Mouse (Mus musculus): ENCODE measurements at regions not wholly inside any gene's neighbourhood (a gene's known extent, or its start where the extent isn't known, plus 50 kb on each side); places are given as distances from the start of the nearest gene placed in this dataset.
"Not testable (repeated sequence)": the region's sequence is repeated elsewhere in the genome, so short reads cannot be mapped to it uniquely, and the experiment has no call there.

DNA sequence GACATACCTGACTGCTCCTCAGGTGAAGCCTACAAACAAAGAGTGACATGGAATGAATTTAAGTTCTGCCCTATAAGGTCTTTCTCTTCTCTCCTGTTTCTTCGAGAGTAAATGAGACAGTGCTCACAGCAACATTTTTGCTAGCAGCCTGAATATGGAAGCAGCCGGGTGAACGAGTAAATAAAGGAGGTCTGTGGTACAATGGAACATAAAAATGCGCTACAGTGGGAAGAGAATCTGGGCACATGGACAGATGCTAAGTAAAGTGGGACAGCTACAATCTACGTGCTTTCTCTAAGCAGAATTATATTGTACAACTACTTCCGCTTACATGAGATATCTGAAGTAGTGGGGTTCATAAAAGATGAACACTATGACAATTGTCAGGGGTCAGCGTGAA is 225.2 kb downstream of the Utp18 start:
- Histone ChIP-seq H3K4me1 (replicated peaks; ENCODE audit: control insufficient read depth, insufficient read depth, low read length) (no peaks in the 10 kb centered on the region), H3K4me2 (ENCODE audit: low read length) (no peak overlapping the region), H3K9me3 (ENCODE audit: control insufficient read depth, low read length) (no peaks in the 10 kb centered on the region), H3K9ac (replicated peaks; ENCODE audit: low read depth, low read length) (no peak overlapping the region), H3K4me3 (replicated peaks; ENCODE audit: low read length) (no peak overlapping the region), H3K27me3 (replicated peaks; ENCODE audit: control insufficient read depth, insufficient read depth, low read length) (no peaks in the 10 kb centered on the region), H3K36me3 (ENCODE audit: control insufficient read depth, insufficient read depth) (no peaks in the 10 kb centered on the region), H3K27ac (ENCODE audit: low read length) (no peak overlapping the region)
- ATAC-seq = no peak
- WGBS = 84% methylated on average over 7 of the region's 7 CpGs

DNA sequence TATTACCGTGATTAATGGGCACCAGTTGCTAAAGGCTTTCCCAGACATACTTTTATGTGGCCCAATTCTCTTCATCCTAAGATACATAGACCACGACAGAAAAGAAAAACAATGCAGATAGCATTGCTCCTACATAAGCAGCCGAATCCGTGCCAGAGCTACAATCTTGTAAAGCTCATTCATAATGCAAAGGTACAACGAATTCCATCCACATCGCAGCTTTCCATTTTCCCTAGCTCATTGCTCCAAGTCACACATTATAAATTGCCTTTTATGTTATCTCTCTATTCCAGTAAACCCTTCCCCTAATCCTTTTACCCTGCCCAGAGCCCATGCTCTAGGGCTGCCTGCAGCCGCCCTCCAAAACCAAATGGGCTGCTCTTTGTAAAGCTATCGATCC is 226.8 kb downstream of the Utp18 start:
- H3K4me1 ChIP-seq (replicated peaks; ENCODE audit: control insufficient read depth, insufficient read depth, low read length) = no peaks in the 10 kb centered on the region
- H3K9ac ChIP-seq (replicated peaks; ENCODE audit: low read depth, low read length) = no peak overlapping the region
- no peaks in the 10 kb centered on the region for H3K9me3 ChIP-seq (ENCODE audit: control insufficient read depth, low read length)
- H3K4me3 ChIP-seq (replicated peaks; ENCODE audit: low read length) = no peak overlapping the region
- H3K27ac ChIP-seq (ENCODE audit: low read length) = no peak overlapping the region
- H3K36me3 ChIP-seq (ENCODE audit: control insufficient read depth, insufficient read depth) = no peaks in the 10 kb centered on the region
- no peak overlapping the region for H3K4me2 ChIP-seq (ENCODE audit: low read length)
- WGBS = 33% methylated on average over 8 of the region's 8 CpGs
- no peak for ATAC-seq
- no peaks in the 10 kb centered on the region for H3K27me3 ChIP-seq (replicated peaks; ENCODE audit: control insufficient read depth, insufficient read depth, low read length)

DNA sequence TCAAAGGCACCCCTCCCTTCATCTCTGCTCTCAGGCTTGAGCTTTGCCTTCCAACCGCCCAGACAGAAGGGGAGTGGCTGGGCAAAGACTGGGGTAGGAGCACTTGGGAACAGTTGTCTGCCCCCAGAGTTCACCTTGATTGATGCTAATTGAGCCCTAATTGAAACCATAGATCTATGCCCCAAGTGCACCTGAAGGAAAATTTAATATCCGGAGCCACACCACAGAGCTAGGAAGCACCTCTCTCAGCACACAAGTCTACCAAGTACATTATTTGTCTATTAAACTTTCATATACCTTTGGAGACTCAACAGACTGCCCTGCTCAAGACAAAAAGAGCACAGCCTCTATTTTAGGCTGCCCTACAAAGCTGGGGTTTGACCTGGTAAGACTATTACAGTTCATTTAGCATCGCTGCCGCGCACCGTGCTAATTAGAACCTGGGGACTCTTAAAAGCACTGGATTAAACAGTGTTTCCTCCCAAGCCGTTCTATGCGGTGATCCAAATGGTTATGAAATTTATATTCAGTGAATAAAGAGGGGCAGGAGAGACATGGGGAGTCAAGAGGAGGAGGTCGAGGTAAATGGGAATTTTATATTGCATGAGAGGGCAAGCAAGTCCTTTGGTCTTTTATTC is 229.8 kb downstream of the Utp18 start:
- WGBS = 69% methylated on average over 9 of the region's 9 CpGs
- ATAC-seq = no peak
- H3K4me3 ChIP-seq (replicated peaks; ENCODE audit: low read length) = no peak overlapping the region
- no peaks in the 10 kb centered on the region for H3K9me3 ChIP-seq (ENCODE audit: control insufficient read depth, low read length)
- no peaks in the 10 kb centered on the region for H3K4me1 ChIP-seq (replicated peaks; ENCODE audit: control insufficient read depth, insufficient read depth, low read length)
- H3K27me3 ChIP-seq (replicated peaks; ENCODE audit: control insufficient read depth, insufficient read depth, low read length) = no peaks in the 10 kb centered on the region
- H3K4me2 ChIP-seq (ENCODE audit: low read length) = no peak overlapping the region
- no peaks in the 10 kb centered on the region for H3K36me3 ChIP-seq (ENCODE audit: control insufficient read depth, insufficient read depth)
- no peak overlapping the region for H3K9ac ChIP-seq (replicated peaks; ENCODE audit: low read depth, low read length)
- no peak overlapping the region for H3K27ac ChIP-seq (ENCODE audit: low read length)

DNA sequence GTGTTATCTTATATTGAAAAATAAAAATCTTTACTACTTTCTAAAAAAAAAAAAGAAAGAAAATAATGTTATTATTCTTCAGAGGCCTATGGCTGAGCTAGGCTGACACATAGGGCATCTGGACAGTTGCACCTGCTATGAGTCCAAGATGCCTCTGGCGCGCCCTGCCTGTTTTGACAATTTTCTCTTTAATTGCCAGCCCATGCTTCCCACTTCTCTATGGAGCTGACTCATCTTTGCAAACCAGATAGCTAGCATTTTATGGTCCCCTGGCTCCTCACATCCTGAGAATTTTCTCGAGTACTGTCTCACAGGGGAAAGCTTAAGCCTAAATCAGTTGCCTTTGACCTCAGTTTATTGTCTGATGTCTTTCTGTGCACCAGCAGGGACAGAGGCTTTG is 232.2 kb downstream of the Utp18 start:
- ATAC-seq = no peak
- H3K27ac ChIP-seq (ENCODE audit: low read length) = no peak overlapping the region
- H3K27me3 ChIP-seq (replicated peaks; ENCODE audit: control insufficient read depth, insufficient read depth, low read length) = no peaks in the 10 kb centered on the region
- no peaks in the 10 kb centered on the region for H3K4me1 ChIP-seq (replicated peaks; ENCODE audit: control insufficient read depth, insufficient read depth, low read length)
- no peaks in the 10 kb centered on the region for H3K9me3 ChIP-seq (ENCODE audit: control insufficient read depth, low read length)
- H3K4me2 ChIP-seq (ENCODE audit: low read length) = no peak overlapping the region
- H3K9ac ChIP-seq (replicated peaks; ENCODE audit: low read depth, low read length) = no peak overlapping the region
- WGBS = 70% methylated on average over 3 of the region's 3 CpGs
- H3K36me3 ChIP-seq (ENCODE audit: control insufficient read depth, insufficient read depth) = no peaks in the 10 kb centered on the region
- no peak overlapping the region for H3K4me3 ChIP-seq (replicated peaks; ENCODE audit: low read length)

DNA sequence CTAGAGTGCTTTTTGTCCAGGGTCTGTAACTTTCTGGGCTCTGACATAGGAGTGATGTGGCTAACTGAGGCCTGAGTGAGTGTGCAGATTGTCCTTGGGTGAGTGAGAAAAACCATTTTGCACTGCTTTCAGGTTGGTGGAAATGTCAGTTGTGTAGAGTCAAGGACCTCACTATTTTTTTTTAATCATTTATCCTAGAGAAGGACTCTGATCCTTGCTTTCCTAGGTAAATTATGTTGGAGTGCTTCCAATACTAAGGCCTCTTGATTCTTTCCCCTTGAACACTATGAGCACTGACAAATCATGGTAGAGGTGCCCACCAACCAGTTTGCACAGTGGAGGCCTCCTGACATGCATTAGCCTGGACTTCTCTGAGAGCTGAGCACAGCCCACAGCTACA is 233.6 kb downstream of the Utp18 start:
- not testable (repeated sequence) for H3K4me1 ChIP-seq (replicated peaks; ENCODE audit: control insufficient read depth, insufficient read depth, low read length); H3K9ac ChIP-seq (replicated peaks; ENCODE audit: low read depth, low read length); H3K9me3 ChIP-seq (ENCODE audit: control insufficient read depth, low read length); H3K27me3 ChIP-seq (replicated peaks; ENCODE audit: control insufficient read depth, insufficient read depth, low read length); H3K36me3 ChIP-seq (ENCODE audit: control insufficient read depth, insufficient read depth); H3K4me3 ChIP-seq (replicated peaks; ENCODE audit: low read length); H3K4me2 ChIP-seq (ENCODE audit: low read length); H3K27ac ChIP-seq (ENCODE audit: low read length); ATAC-seq

Measured in forebrain, embryonic 16.5 days (tissue).